Mouse (Mus musculus): ENCODE data around the gene Atg4d. TPM values are rescaled to one million over a fixed set of nuclear protein-coding genes. Genes with fewer than 3 reads are reported as not detected.
"Not testable (repeated sequence)": the region's sequence is repeated elsewhere in the genome, so short reads cannot be mapped to it uniquely, and the experiment has no call there.

Atg4d gene
- polyA plus RNA-seq, 1 experiment from 2014 or later = 34.7 TPM

- Histone ChIP-seq H3K4me3 (ENCODE audit: low read depth, low read length) (peak overlapping the region; percentile 63), H3K9me3 (ENCODE audit: low read depth, low read length) (no peaks in the 10 kb centered on the region), H3K27ac (ENCODE audit: low read depth) (no peak overlapping the region), H3K4me2 (peak overlapping the region; percentile 96), H3K36me3 (ENCODE audit: insufficient read depth) (0 out of 2 replicates have a peak, but pooled peaks cover 5% of the 10 kb centered on the region), H3K4me1 (ENCODE audit: insufficient read depth) (peaks cover 7% of the 10 kb centered on the region; the same call in 1 of the 2 replicates), H3K9ac (peak overlapping the region; percentile 67; the same call in 1 of the 2 replicates), H3K27me3 (ENCODE audit: insufficient read depth, low read length) (no peaks in the 10 kb centered on the region)
- DNase-seq (no peak), ATAC-seq (ENCODE audit: insufficient read depth) (no peak; the same call in 1 of the 2 replicates)
- WGBS = 30% methylated on average over 4 of the region's 4 CpGs
- TF ChIP-seq CTCF (IDR thresholded peaks at IDR 0.05; ENCODE audit: low read depth) = no peak
These were observed 55.2 kb downstream of the Atg4d start for GRCm38 (mm10) chr9:21320280-21320618.

- 0 out of 2 replicates have a peak, but pooled peaks cover 5% of the 10 kb centered on the region for H3K36me3 ChIP-seq (ENCODE audit: insufficient read depth)
These were observed 55.8 kb downstream of the Atg4d start, which contains the start of gene Slc44a2 for GRCm38 (mm10) chr9:21320619-21321512. Slc44a2 (plus strand) TSS chr9:21320698.

GRCm38 (mm10) chr9:21321513-21321835, 56.4 kb downstream of the Atg4d start:
- no peaks in the 10 kb centered on the region for H3K9me3 ChIP-seq (ENCODE audit: low read depth, low read length)
- H3K27ac ChIP-seq (ENCODE audit: low read depth) = no peak overlapping the region
- H3K27me3 ChIP-seq (ENCODE audit: insufficient read depth, low read length) = no peaks in the 10 kb centered on the region
- H3K4me3 ChIP-seq (ENCODE audit: low read depth, low read length) = peak overlapping the region; percentile 63
- TF ChIP-seq CTCF (IDR thresholded peaks at IDR 0.05; ENCODE audit: low read depth) = no peak
- 0 out of 2 replicates have a peak, but pooled peaks cover 5% of the 10 kb centered on the region for H3K36me3 ChIP-seq (ENCODE audit: insufficient read depth)
- ATAC-seq (ENCODE audit: insufficient read depth) = peak; percentile 37; the same call in 1 of the 2 replicates
- 8% methylated on average over 6 of the region's 6 CpGs for WGBS
- DNase-seq = peak; percentile 52
- H3K4me1 ChIP-seq (ENCODE audit: insufficient read depth) = peaks cover 7% of the 10 kb centered on the region; the same call in 1 of the 2 replicates
- H3K4me2 ChIP-seq = peak overlapping the region; percentile 96
- peak overlapping the region; percentile 67 for H3K9ac ChIP-seq

More at GRCm38 (mm10) chr9:21320619-21321512, 55.8 kb downstream of the Atg4d start, which contains the start of gene Slc44a2:
- no peaks in the 10 kb centered on the region for H3K27me3 ChIP-seq (ENCODE audit: insufficient read depth, low read length)
- H3K4me1 ChIP-seq (ENCODE audit: insufficient read depth) = peaks cover 7% of the 10 kb centered on the region; the same call in 1 of the 2 replicates
- H3K9ac ChIP-seq = peak within 1 kb of the TSS; percentile 67
- DNase-seq (peak; percentile 95), ATAC-seq (ENCODE audit: insufficient read depth) (peak; percentile 89)
- peak within 1 kb of the TSS; percentile 63 for H3K4me3 ChIP-seq (ENCODE audit: low read depth, low read length)
- no peak for TF ChIP-seq CTCF (IDR thresholded peaks at IDR 0.05; ENCODE audit: low read depth)
- H3K4me2 ChIP-seq = peak within 1 kb of the TSS; percentile 96
- H3K27ac ChIP-seq (ENCODE audit: low read depth) = peak within 1 kb of the TSS; percentile 14; the same call in 1 of the 2 replicates
- no peaks in the 10 kb centered on the region for H3K9me3 ChIP-seq (ENCODE audit: low read depth, low read length)
- under 1% methylated on average over 52 of the region's 52 CpGs for whole genome bisulfite sequencing

GRCm38 (mm10) chr9:21322211-21322916, 57.3 kb downstream of the Atg4d start:
- Histone ChIP-seq H3K36me3 (ENCODE audit: insufficient read depth) (0 out of 2 replicates have a peak, but pooled peaks cover 5% of the 10 kb centered on the region), H3K4me1 (ENCODE audit: insufficient read depth) (peaks cover 7% of the 10 kb centered on the region; the same call in 1 of the 2 replicates), H3K4me3 (ENCODE audit: low read depth, low read length) (peak overlapping the region; percentile 63; the same call in 1 of the 2 replicates), H3K27me3 (ENCODE audit: insufficient read depth, low read length) (no peaks in the 10 kb centered on the region), H3K4me2 (peak overlapping the region; percentile 96), H3K9me3 (ENCODE audit: low read depth, low read length) (no peaks in the 10 kb centered on the region), H3K27ac (ENCODE audit: low read depth) (no peak overlapping the region), H3K9ac (no peak overlapping the region)
- DNase-seq (no peak), ATAC-seq (ENCODE audit: insufficient read depth) (no peak)
- no peak for TF ChIP-seq CTCF (IDR thresholded peaks at IDR 0.05; ENCODE audit: low read depth)
- 81% methylated on average over 19 of the region's 19 CpGs for WGBS

GRCm38 (mm10) chr9:21322917-21323297, 57.8 kb downstream of the Atg4d start:
- H3K4me2 ChIP-seq; H3K4me1 ChIP-seq (ENCODE audit: insufficient read depth); H3K27ac ChIP-seq (ENCODE audit: low read depth); H3K27me3 ChIP-seq (ENCODE audit: insufficient read depth, low read length); ATAC-seq (ENCODE audit: insufficient read depth); DNase-seq; H3K36me3 ChIP-seq (ENCODE audit: insufficient read depth); H3K9ac ChIP-seq; H3K4me3 ChIP-seq (ENCODE audit: low read depth, low read length); H3K9me3 ChIP-seq (ENCODE audit: low read depth, low read length): not testable (repeated sequence)
- 85% methylated on average over 8 of the region's 8 CpGs for WGBS

- 84% methylated on average over 11 of the region's 11 CpGs for WGBS
- H3K36me3 ChIP-seq (ENCODE audit: insufficient read depth) = 0 out of 2 replicates have a peak, but pooled peaks cover 5% of the 10 kb centered on the region
- no peaks in the 10 kb centered on the region for H3K9me3 ChIP-seq (ENCODE audit: low read depth, low read length)
- H3K4me1 ChIP-seq (ENCODE audit: insufficient read depth) = peaks cover 7% of the 10 kb centered on the region; the same call in 1 of the 2 replicates
- ATAC-seq (ENCODE audit: insufficient read depth) (no peak), DNase-seq (no peak)
- H3K4me3 ChIP-seq (ENCODE audit: low read depth, low read length) = no peak overlapping the region
- H3K27me3 ChIP-seq (ENCODE audit: insufficient read depth, low read length) = no peaks in the 10 kb centered on the region
- no peak for TF ChIP-seq CTCF (IDR thresholded peaks at IDR 0.05; ENCODE audit: low read depth)
- H3K4me2 ChIP-seq = no peak overlapping the region
- H3K9ac ChIP-seq = no peak overlapping the region
- no peak overlapping the region for H3K27ac ChIP-seq (ENCODE audit: low read depth)
These were observed 59.2 kb downstream of the Atg4d start for GRCm38 (mm10) chr9:21324269-21324668.

Other genes with a start within 250 kb of the Atg4d start
- gene Icam1, start 249.3 kb upstream of the Atg4d start, polyA plus RNA-seq (2014; fragmentation: Nextera tagmentation; extraction: Ambion mirVana) = 33.6 and 41.5 TPM in 2 replicates
- 1.5 TPM in 2 replicates for gene Icam4, start 235.9 kb upstream of the Atg4d start, polyA plus RNA-seq (2014; fragmentation: Nextera tagmentation; extraction: Ambion mirVana)
- 0.09 and 0.31 TPM in 2 replicates for gene Icam5, start 233.2 kb upstream of the Atg4d start, polyA plus RNA-seq (2014; fragmentation: Nextera tagmentation; extraction: Ambion mirVana)
- 1.4 TPM in 1 of 2 replicates, not detected in the other for gene Zglp1, start 198.2 kb upstream of the Atg4d start, polyA plus RNA-seq (2014; fragmentation: Nextera tagmentation; extraction: Ambion mirVana)
- gene Gm49373, start 192.2 kb upstream of the Atg4d start, polyA plus RNA-seq (2014; fragmentation: Nextera tagmentation; extraction: Ambion mirVana) = 0.22 and 0.78 TPM in 2 replicates
- 59.4 and 66.1 TPM in 2 replicates for gene Fdx1l, start 191.7 kb upstream of the Atg4d start, polyA plus RNA-seq (2014; fragmentation: Nextera tagmentation; extraction: Ambion mirVana)
- gene Gm38431, start 173.3 kb upstream of the Atg4d start, polyA plus RNA-seq (2014; fragmentation: Nextera tagmentation; extraction: Ambion mirVana) = 2.3 and 3.0 TPM in 2 replicates
- gene Raver1, start 173.3 kb upstream of the Atg4d start, polyA plus RNA-seq (2014; fragmentation: Nextera tagmentation; extraction: Ambion mirVana) = 106 and 113 TPM in 2 replicates
- 9.5 and 12.5 TPM in 2 replicates for gene Tyk2, start 134.1 kb upstream of the Atg4d start, polyA plus RNA-seq (2014; fragmentation: Nextera tagmentation; extraction: Ambion mirVana)
- gene Cdc37, start 115.3 kb upstream of the Atg4d start, polyA plus RNA-seq (2014; fragmentation: Nextera tagmentation; extraction: Ambion mirVana) = 352 and 353 TPM in 2 replicates
- 8.4 and 9.4 TPM in 2 replicates for gene Pde4a, start 99.6 kb upstream of the Atg4d start, polyA plus RNA-seq (2014; fragmentation: Nextera tagmentation; extraction: Ambion mirVana)
- 42.8 and 44.6 TPM in 2 replicates for gene Keap1, start 25.9 kb upstream of the Atg4d start, polyA plus RNA-seq (2014; fragmentation: Nextera tagmentation; extraction: Ambion mirVana)
- not detected in 2 replicates for gene S1pr5, start 16.9 kb upstream of the Atg4d start, polyA plus RNA-seq (2014; fragmentation: Nextera tagmentation; extraction: Ambion mirVana)
- gene Kri1, start 22.7 kb downstream of the Atg4d start, polyA plus RNA-seq (2014; fragmentation: Nextera tagmentation; extraction: Ambion mirVana) = 12.2 and 14.3 TPM in 2 replicates
- 45.3 and 48.1 TPM in 2 replicates for gene Cdkn2d, start 26.1 kb downstream of the Atg4d start, polyA plus RNA-seq (2014; fragmentation: Nextera tagmentation; extraction: Ambion mirVana)
- gene Ap1m2, start 47.0 kb downstream of the Atg4d start, polyA plus RNA-seq (2014; fragmentation: Nextera tagmentation; extraction: Ambion mirVana) = 45.7 and 45.8 TPM in 2 replicates
- 122 TPM in 2 replicates for gene Slc44a2, start 55.4 kb downstream of the Atg4d start, polyA plus RNA-seq (2014; fragmentation: Nextera tagmentation; extraction: Ambion mirVana)
- gene Ilf3, start 102.6 kb downstream of the Atg4d start, polyA plus RNA-seq (2014; fragmentation: Nextera tagmentation; extraction: Ambion mirVana) = 217 and 223 TPM in 2 replicates
- gene Qtrt1, start 146.5 kb downstream of the Atg4d start, polyA plus RNA-seq (2014; fragmentation: Nextera tagmentation; extraction: Ambion mirVana) = 49.0 and 55.1 TPM in 2 replicates
- gene Dnm2, start 159.6 kb downstream of the Atg4d start, polyA plus RNA-seq (2014; fragmentation: Nextera tagmentation; extraction: Ambion mirVana) = 67.9 and 71.8 TPM in 2 replicates
- gene Tmed1, start 245.0 kb downstream of the Atg4d start, polyA plus RNA-seq (2014; fragmentation: Nextera tagmentation; extraction: Ambion mirVana) = 106 and 108 TPM in 2 replicates

Data from lung, embryonic 14.5 days (tissue).